Mouse (Mus musculus): ENCODE data around the gene Sfr1.
A peak's percentile ranks its signal among the peaks of the same experiment; 100 is the strongest.

Gene Sfr1

DNA sequence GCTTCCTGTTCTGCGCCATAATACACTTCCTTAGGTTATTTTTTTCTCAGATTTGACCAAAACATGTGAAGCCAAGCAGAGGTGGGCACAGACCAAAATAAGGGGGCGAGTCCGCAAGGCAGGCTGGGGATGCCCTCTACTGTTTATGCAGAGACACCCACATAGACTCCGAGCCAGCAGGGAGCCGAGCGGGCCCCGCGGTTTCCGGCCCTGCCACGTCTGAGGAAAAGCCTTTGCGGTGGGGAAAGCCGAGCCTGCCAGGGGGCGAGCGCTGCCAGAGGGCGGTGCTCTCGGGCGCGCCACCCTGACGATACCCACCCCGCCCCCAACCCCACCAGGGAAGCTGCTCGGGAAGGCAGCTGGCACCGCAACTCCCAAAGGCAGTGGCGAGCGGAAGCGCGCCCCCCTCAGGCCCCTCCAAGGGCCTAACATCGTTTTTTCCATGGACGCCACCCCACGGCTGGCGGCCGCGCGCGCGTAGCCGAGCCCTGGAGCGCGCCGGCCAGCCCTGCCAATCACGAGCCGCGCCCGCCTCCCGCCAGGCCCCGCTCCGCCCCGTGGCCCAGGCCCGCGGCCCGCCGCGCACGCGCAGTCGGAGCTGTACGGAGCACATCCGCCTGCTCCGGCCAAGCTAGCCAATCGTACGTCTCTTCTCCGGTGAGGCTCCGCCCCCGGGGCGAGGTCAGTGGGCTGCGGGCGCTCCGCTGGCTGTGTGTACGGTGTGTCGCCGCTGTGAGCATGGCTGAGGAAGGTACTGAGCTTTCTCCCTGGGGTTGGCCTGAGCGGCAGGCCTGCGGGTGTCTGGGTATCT lies at the start of gene Sfr1:
Gene Sfr1 (plus strand): TSS at position 612 of the 811 bp plus-strand sequence.
- DNase-seq (ENCODE audit: low read depth, low spot score) = peak; percentile 92

- no peak for DNase-seq (ENCODE audit: low read depth, low spot score)
These were observed 41.9 kb upstream of the Sfr1 start for GRCm38 (mm10) chr19:47689592-47689991.

- no peak for DNase-seq (ENCODE audit: low read depth, low spot score)
These were observed 39.5 kb upstream of the Sfr1 start, which contains the start of gene Col17a1 for GRCm38 (mm10) chr19:47691994-47692393. Gene Col17a1 (minus strand): TSS chr19:47692094.

DNA sequence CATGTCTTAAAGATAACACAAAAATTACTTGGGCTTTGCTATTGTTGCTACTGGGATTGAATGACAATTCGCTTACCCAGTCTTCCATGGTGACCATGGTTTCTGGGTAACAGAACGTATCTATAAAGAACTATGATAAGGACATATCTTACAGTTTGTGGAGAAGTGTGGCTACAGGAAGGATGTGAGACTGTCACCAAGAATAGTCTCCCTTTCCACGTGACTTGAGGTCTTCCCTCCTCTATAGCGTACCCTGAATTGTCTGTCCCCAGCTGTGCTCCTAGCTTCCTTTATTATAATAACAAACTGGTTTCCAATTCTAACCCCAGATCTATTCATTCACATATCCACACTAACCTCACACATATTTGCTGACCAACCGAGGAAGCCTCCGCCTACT lies 35.8 kb upstream of the Sfr1 start:
- no peak for DNase-seq (ENCODE audit: low read depth, low spot score)

GRCm38 (mm10) chr19:47696411-47696810 lies 35.1 kb upstream of the Sfr1 start:
- DNase-seq (ENCODE audit: low read depth, low spot score) = no peak

- DNase-seq (ENCODE audit: low read depth, low spot score) = no peak
These were observed 34.4 kb upstream of the Sfr1 start for GRCm38 (mm10) chr19:47697067-47697466.

GRCm38 (mm10) chr19:47698266-47698665 lies 33.2 kb upstream of the Sfr1 start:
- no peak for DNase-seq (ENCODE audit: low read depth, low spot score)

GRCm38 (mm10) chr19:47699743-47700142 lies 31.7 kb upstream of the Sfr1 start:
- no peak for DNase-seq (ENCODE audit: low read depth, low spot score)

DNA sequence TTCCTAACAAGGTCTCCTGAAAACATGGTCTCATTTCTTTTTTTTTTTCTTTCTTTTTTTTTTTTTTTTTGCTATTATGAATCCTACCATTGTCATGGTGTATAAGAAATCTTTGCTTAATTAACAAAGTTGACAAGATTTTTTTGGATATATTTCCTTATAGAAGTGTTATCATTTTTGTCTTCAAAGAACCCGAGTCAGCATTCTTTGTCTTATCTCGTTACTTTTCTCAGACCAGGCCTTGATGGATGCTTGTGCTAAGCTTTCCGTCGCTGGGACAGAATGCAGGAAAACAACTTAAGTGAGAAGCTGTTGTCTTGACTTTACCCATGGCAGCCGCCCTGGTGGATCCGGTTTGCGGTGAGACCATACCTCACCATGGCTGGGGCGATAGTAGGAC lies 31.0 kb upstream of the Sfr1 start:
- no peak for DNase-seq (ENCODE audit: low read depth, low spot score)

DNA sequence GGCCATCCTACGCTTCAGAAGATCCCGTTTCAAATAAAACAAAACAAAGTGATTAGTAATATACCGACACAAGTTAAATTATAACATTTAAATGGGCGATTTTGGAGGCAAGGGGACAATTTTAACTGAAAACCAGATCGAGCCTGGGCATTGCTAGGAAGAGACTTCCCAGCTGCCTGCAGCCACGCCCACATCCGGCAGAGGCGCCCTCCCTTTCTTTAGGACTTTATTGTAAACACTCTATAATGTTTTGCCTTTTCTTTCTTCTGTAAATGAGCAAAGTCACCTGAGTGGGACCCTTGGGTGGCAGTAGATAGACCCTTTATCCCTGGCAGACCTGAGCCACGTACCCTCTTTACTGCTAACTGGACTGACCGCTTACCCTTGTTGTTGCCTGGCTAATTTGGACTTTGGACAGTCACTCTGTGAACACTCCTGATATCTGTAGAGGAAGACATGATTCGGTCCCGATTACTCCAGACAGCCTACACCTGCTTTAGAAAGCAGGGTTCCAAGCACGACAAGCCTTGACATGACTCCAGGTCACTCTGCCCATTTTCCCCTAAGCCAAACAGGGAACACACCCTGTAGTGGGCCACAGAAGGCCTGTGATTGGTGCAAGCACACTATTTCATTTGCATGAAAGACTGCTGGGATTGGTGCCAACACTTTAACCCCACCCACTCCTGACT lies 26.3 kb upstream of the Sfr1 start:
- no peak for DNase-seq (ENCODE audit: low read depth, low spot score)

GRCm38 (mm10) chr19:47705772-47706309 lies 25.6 kb upstream of the Sfr1 start:
- DNase-seq (ENCODE audit: low read depth, low spot score) = no peak

GRCm38 (mm10) chr19:47710376-47710775 lies 21.1 kb upstream of the Sfr1 start:
- DNase-seq (ENCODE audit: low read depth, low spot score) = no peak

DNA sequence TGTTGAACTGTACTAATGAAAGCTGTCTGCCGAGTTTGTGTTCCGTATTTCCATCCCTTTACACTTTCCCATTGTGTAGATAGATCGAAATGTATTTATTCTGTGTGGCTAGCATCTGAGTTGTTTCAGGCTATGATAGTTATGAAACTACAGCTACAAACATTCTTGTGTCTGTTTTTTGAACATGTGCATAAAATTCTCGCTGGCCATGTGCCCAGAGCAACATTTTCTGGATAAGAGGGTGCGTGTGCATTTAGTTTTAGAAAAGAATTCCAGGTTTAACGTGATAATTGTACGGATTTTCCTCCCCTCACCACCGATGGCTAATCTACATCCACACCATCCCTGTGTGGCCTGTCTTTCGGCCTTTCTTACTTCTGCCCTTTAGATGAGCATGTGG lies 18.0 kb upstream of the Sfr1 start:
- no peak for DNase-seq (ENCODE audit: low read depth, low spot score)

DNA sequence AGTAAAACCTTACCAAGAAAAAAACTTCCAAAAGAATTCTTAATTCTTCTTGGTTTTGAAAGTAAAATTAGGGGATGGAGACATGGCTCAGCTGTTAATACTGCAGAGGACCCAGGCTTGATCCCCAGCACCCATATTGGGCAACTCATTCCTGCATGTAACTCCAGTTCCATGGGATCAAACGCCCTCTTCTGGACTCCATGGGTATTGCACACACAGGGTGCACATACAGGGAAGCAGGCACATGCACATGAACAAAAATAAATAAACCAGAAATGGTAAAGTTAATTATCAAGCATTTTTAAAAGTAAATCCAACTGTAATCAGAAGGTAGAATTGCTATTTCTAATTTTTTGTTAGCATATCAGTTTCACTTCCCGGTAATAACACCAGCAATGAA lies 15.3 kb upstream of the Sfr1 start:
- no peak for DNase-seq (ENCODE audit: low read depth, low spot score)

GRCm38 (mm10) chr19:47719147-47719546 lies 12.3 kb upstream of the Sfr1 start:
- DNase-seq (ENCODE audit: low read depth, low spot score) = no peak

GRCm38 (mm10) chr19:47722471-47722870 lies 9.0 kb upstream of the Sfr1 start:
- DNase-seq (ENCODE audit: low read depth, low spot score) = no peak

DNA sequence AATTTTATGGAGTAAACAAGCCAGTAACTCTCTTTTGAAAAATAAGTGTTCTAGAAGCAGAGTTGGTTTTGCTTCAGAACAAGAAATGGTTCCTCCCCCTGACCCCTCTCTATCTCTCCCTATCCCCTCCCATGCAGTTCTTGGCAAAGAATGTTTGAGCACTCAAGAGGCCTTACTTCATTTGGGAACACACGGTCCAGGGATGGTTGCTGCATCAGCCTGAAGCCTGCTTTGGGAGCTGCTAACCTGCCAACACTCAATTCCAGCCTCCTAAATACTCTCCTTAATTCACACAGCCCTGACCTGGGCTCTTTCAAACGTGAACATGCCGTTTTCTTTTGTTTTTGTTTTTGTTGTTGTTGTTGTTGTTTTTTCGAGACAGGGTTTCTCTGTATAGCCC lies 6.6 kb upstream of the Sfr1 start:
- DNase-seq (ENCODE audit: low read depth, low spot score) = no peak

- DNase-seq (ENCODE audit: low read depth, low spot score) = no peak
These were observed 5.8 kb upstream of the Sfr1 start for GRCm38 (mm10) chr19:47725643-47726140.

DNA sequence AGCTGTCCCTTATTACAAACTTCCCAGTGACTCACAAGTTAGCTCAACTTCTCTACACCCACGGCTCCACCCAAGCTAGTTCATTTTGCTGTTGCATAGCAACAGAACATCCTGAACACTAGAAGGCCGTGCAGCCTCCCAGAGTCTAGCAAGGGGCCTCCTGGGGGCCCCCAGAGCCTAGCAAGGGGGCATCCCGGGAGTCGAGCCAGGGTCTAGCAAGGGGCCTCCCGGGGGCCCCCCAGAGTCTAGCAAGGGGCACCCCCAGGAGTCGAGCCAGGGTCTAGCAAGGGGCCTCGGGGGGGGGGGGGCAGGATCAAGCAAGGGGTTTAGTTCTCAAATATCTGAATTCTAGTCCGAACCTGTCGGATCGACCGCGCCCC lies 801 bp upstream of the Sfr1 start:
- DNase-seq (ENCODE audit: low read depth, low spot score) = peak; percentile 86

DNA sequence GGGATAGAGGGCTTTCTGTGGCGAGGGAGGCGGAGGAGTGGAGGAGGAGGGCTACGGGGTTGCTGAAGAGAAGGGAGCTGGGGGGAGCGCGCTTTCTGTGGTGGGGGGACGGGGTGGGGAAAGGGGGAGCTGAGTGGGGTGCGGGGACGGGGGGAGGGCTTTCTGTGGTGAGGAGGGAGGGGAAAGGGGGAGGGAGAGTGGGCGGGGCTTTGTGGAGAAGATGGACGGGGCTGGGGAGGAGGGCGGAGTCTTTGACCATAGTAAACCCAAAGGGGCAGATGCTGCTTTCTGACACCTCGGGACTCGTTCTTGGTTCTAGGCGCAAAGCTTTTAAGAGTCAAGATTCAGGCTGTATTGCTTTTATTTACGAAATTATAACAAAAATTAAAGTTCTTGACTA lies 449 bp downstream of the Sfr1 start:
- DNase-seq (ENCODE audit: low read depth, low spot score) = peak; percentile 50

GRCm38 (mm10) chr19:47747072-47747471 lies 15.6 kb downstream of the Sfr1 start:
- DNase-seq (ENCODE audit: low read depth, low spot score) = no peak

DNA sequence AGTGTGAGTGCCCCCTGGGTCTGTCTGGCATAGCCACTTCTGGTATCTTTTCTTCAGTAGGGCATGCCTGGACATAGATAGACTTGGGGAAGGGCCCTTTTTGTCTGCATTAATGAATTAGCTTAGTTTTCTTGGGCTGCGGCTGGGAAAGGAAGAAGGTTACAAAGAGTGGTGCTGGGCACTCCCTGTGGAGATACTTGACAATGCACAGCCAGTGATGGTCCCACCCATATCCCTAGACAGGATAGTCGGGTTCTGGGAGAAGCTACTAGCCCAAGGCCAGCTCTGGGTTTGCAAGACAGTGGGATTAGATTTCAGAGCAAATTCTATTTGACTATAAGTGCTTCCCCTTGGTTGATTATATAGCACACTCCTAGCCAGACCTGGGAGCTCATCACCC lies 17.5 kb downstream of the Sfr1 start:
- DNase-seq (ENCODE audit: low read depth, low spot score) = no peak

- DNase-seq (ENCODE audit: low read depth, low spot score) = no peak
These were observed 18.9 kb downstream of the Sfr1 start for GRCm38 (mm10) chr19:47750391-47750790.

Measured in telencephalon, adult 2 months (tissue).